Mouse (Mus musculus): ENCODE results near the gene Rnf152. TPM values are rescaled to one million over a fixed set of nuclear protein-coding genes. Genes with fewer than 3 reads are reported as not detected.

Rnf152 gene
- polyA plus RNA-seq, 1 experiment from 2014 or later = not detected

GRCm38 (mm10) chr1:105281277-105281676 lies 75.2 kb downstream of the Rnf152 start:
- Histone ChIP-seq H3K79me2 (ENCODE audit: inconsistent target) (no peaks in the 10 kb centered on the region), H3K27ac (no peak overlapping the region), H3K36me3 (ENCODE audit: inconsistent target) (no peaks in the 10 kb centered on the region), H3K4me3 (ENCODE audit: inconsistent target) (no peak overlapping the region)
- 79% methylated on average over 3 of the region's 3 CpGs for WGBS (ENCODE audit: missing documents)

GRCm38 (mm10) chr1:105280160-105280559 lies 76.3 kb downstream of the Rnf152 start:
- Histone ChIP-seq H3K36me3 (ENCODE audit: inconsistent target) (no peaks in the 10 kb centered on the region), H3K27ac (no peak overlapping the region), H3K79me2 (ENCODE audit: inconsistent target) (no peaks in the 10 kb centered on the region), H3K4me3 (ENCODE audit: inconsistent target) (no peak overlapping the region)
- 80% methylated on average over 2 of the region's 2 CpGs for WGBS (ENCODE audit: missing documents)

- Histone ChIP-seq H3K4me3 (ENCODE audit: inconsistent target) (no peak overlapping the region), H3K79me2 (ENCODE audit: inconsistent target) (no peaks in the 10 kb centered on the region), H3K36me3 (ENCODE audit: inconsistent target) (no peaks in the 10 kb centered on the region), H3K27ac (no peak overlapping the region)
- 66% methylated on average over 3 of the region's 3 CpGs for WGBS (ENCODE audit: missing documents)
These were observed 81.9 kb downstream of the Rnf152 start for GRCm38 (mm10) chr1:105274500-105275194.

- H3K79me2 ChIP-seq (ENCODE audit: inconsistent target) = no peaks in the 10 kb centered on the region
- WGBS (ENCODE audit: missing documents) = 94% methylated on average over 10 of the region's 10 CpGs
- no peak overlapping the region for H3K27ac ChIP-seq
- no peaks in the 10 kb centered on the region for H3K36me3 ChIP-seq (ENCODE audit: inconsistent target)
- H3K4me3 ChIP-seq (ENCODE audit: inconsistent target) = no peak overlapping the region
These were observed 85.4 kb downstream of the Rnf152 start for GRCm38 (mm10) chr1:105271104-105271503.

- H3K4me3 ChIP-seq (ENCODE audit: inconsistent target) = no peak overlapping the region
- no peaks in the 10 kb centered on the region for H3K36me3 ChIP-seq (ENCODE audit: inconsistent target)
- H3K79me2 ChIP-seq (ENCODE audit: inconsistent target) = no peaks in the 10 kb centered on the region
- H3K27ac ChIP-seq = no peak overlapping the region
- 63% methylated on average over 3 of the region's 3 CpGs for WGBS (ENCODE audit: missing documents)
These were observed 93.1 kb downstream of the Rnf152 start for GRCm38 (mm10) chr1:105263283-105264033.

- Histone ChIP-seq H3K4me3 (ENCODE audit: inconsistent target) (no peak overlapping the region), H3K27ac (no peak overlapping the region), H3K79me2 (ENCODE audit: inconsistent target) (no peaks in the 10 kb centered on the region), H3K36me3 (ENCODE audit: inconsistent target) (no peaks in the 10 kb centered on the region)
- WGBS (ENCODE audit: missing documents) = 100% methylated on average over 5 of the region's 5 CpGs
These were observed 96.3 kb downstream of the Rnf152 start for GRCm38 (mm10) chr1:105260200-105260599.

GRCm38 (mm10) chr1:105257199-105257598 lies 99.3 kb downstream of the Rnf152 start:
- Histone ChIP-seq H3K79me2 (ENCODE audit: inconsistent target) (no peaks in the 10 kb centered on the region), H3K4me3 (ENCODE audit: inconsistent target) (no peak overlapping the region), H3K27ac (no peak overlapping the region), H3K36me3 (ENCODE audit: inconsistent target) (no peaks in the 10 kb centered on the region)
- WGBS (ENCODE audit: missing documents) = 29% methylated on average over 3 of the region's 3 CpGs

- Histone ChIP-seq H3K79me2 (ENCODE audit: inconsistent target) (no peaks in the 10 kb centered on the region), H3K4me3 (ENCODE audit: inconsistent target) (no peak overlapping the region), H3K36me3 (ENCODE audit: inconsistent target) (no peaks in the 10 kb centered on the region), H3K27ac (no peak overlapping the region)
- whole genome bisulfite sequencing (ENCODE audit: missing documents) = 56% methylated on average over 3 of the region's 3 CpGs
These were observed 107.3 kb downstream of the Rnf152 start for GRCm38 (mm10) chr1:105249190-105249589.

- Histone ChIP-seq H3K79me2 (ENCODE audit: inconsistent target) (no peaks in the 10 kb centered on the region), H3K36me3 (ENCODE audit: inconsistent target) (no peaks in the 10 kb centered on the region), H3K27ac (no peak overlapping the region), H3K4me3 (ENCODE audit: inconsistent target) (no peak overlapping the region)
- WGBS (ENCODE audit: missing documents) = 85% methylated on average over 2 of the region's 2 CpGs
These were observed 109.9 kb downstream of the Rnf152 start for GRCm38 (mm10) chr1:105246651-105247050.

- WGBS (ENCODE audit: missing documents) = 84% methylated on average over 3 of the region's 3 CpGs
These were observed 110.4 kb downstream of the Rnf152 start for GRCm38 (mm10) chr1:105246075-105246574.

GRCm38 (mm10) chr1:105243359-105244142 lies 113.0 kb downstream of the Rnf152 start:
- 78% methylated on average over 6 of the region's 6 CpGs for WGBS (ENCODE audit: missing documents)
- Histone ChIP-seq H3K36me3 (ENCODE audit: inconsistent target) (no peaks in the 10 kb centered on the region), H3K27ac (no peak overlapping the region), H3K79me2 (ENCODE audit: inconsistent target) (no peaks in the 10 kb centered on the region), H3K4me3 (ENCODE audit: inconsistent target) (no peak overlapping the region)

More at GRCm38 (mm10) chr1:105246075-105246574, 110.4 kb downstream of the Rnf152 start:
- no peaks in the 10 kb centered on the region for H3K36me3 ChIP-seq (ENCODE audit: inconsistent target)
- H3K27ac ChIP-seq = no peak overlapping the region
- H3K4me3 ChIP-seq (ENCODE audit: inconsistent target) = no peak overlapping the region
- H3K79me2 ChIP-seq (ENCODE audit: inconsistent target) = no peaks in the 10 kb centered on the region

- no peaks in the 10 kb centered on the region for H3K79me2 ChIP-seq (ENCODE audit: inconsistent target)
- H3K4me3 ChIP-seq (ENCODE audit: inconsistent target) = no peak overlapping the region
- no peak overlapping the region for H3K27ac ChIP-seq
- no peaks in the 10 kb centered on the region for H3K36me3 ChIP-seq (ENCODE audit: inconsistent target)
These were observed 116.3 kb downstream of the Rnf152 start for GRCm38 (mm10) chr1:105240185-105240584.
